Comparison of ENCODE assay signal across 9 mouse cellular contexts in genomic region chr10:53499518-53499917, GRCm38 (mm10).
DNase-seq lines count a peak whose midpoint lies in the region; ATAC-seq and TF ChIP-seq lines count a peak whose summit lies in the region.
"Had no signal": no experiment of that assay in that cellular context is flagged by ENCODE, and none has a peak within 500 bp of the region (broad histone marks: within the 10 kb centered on the region; RNA-seq: fewer than 3 reads in every experiment).

No protein-coding gene starts in this region.

- DNase-seq in frontal cortex, postnatal 14 days (ENCODE audit: low spot score in 2 of 2), result no peak
- no peak for DNase-seq in liver, embryonic 14.5 days (ENCODE audit: low read depth in 3 of 3, low spot score in 3 of 3)
- peak; percentile 29 to 37 for DNase-seq in heart, postnatal 10 days
- DNase-seq in stomach, postnatal 0 days (ENCODE audit: low spot score), result no peak
- DNase-seq in urinary bladder, adult 18-20 months (ENCODE audit: low spot score in 2 of 2), result no peak

- no peak overlapping the region for H3K4me3 ChIP-seq in liver, embryonic 14.5 days (ENCODE audit: insufficient read depth in 1 of 2, low read depth in 2 of 2, low read length in 2 of 2)
- H3K4me3 ChIP-seq in liver, embryonic 12.5 days, result no peak overlapping the region
- H3K4me3 ChIP-seq in stomach, postnatal 0 days (ENCODE audit: low read depth, low read length), result no peak overlapping the region
- no peak overlapping the region for H3K4me3 ChIP-seq in forebrain, embryonic 16.5 days (replicated peaks; ENCODE audit: low read length)
- H3K4me3 ChIP-seq: megakaryocyte, embryonic 14.5 days had no signal

- H3K4me1 ChIP-seq in liver, embryonic 14.5 days (replicated peaks; ENCODE audit: control insufficient read depth in 2 of 2, insufficient read depth in 2 of 2, low read length in 1 of 2), result peaks cover 5 to 7% of the 10 kb centered on the region in 2 experiments; a peak in 2 of 4 replicates
- peaks cover 16% of the 10 kb centered on the region for H3K4me1 ChIP-seq in liver, embryonic 12.5 days
- no peaks in the 10 kb centered on the region for H3K4me1 ChIP-seq in stomach, postnatal 0 days (replicated peaks; ENCODE audit: control insufficient read depth, insufficient read depth)
- peaks cover 6% of the 10 kb centered on the region for H3K4me1 ChIP-seq in forebrain, embryonic 16.5 days (replicated peaks; ENCODE audit: control insufficient read depth, insufficient read depth, low read length)

- no peaks in the 10 kb centered on the region for H3K36me3 ChIP-seq in liver, embryonic 14.5 days (replicated peaks; ENCODE audit: control insufficient read depth, insufficient read depth, low read depth)
- H3K36me3 ChIP-seq in liver, embryonic 12.5 days, result no peaks in the 10 kb centered on the region
- H3K36me3 ChIP-seq in stomach, postnatal 0 days (ENCODE audit: control insufficient read depth, insufficient read depth, low read length), result no peaks in the 10 kb centered on the region
- no peaks in the 10 kb centered on the region for H3K36me3 ChIP-seq in forebrain, embryonic 16.5 days (ENCODE audit: control insufficient read depth, insufficient read depth)

- no peak overlapping the region for H3K27ac ChIP-seq in liver, embryonic 14.5 days
- H3K27ac ChIP-seq in liver, embryonic 12.5 days, result no peak overlapping the region
- H3K27ac ChIP-seq in stomach, postnatal 0 days (replicated peaks), result no peak overlapping the region
- no peak overlapping the region for H3K27ac ChIP-seq in forebrain, embryonic 16.5 days (ENCODE audit: low read length)

- H3K4me2 ChIP-seq in liver, embryonic 14.5 days (ENCODE audit: low read depth), result no peak overlapping the region
- H3K4me2 ChIP-seq in liver, embryonic 12.5 days, result no peak overlapping the region
- no peak overlapping the region for H3K4me2 ChIP-seq in stomach, postnatal 0 days (replicated peaks; ENCODE audit: low read depth)
- H3K4me2 ChIP-seq in forebrain, embryonic 16.5 days (ENCODE audit: low read length), result no peak overlapping the region

- no peak for TF ChIP-seq EP300 in liver, embryonic 14.5 days (IDR thresholded peaks at IDR 0.05; ENCODE audit: low read depth)
- TF ChIP-seq EP300 in stomach, postnatal 0 days (optimal IDR thresholded peaks at IDR 0.05), result no peak

- H3K27me3 ChIP-seq in liver, embryonic 14.5 days (ENCODE audit: control insufficient read depth, insufficient read depth, low read length), result no peaks in the 10 kb centered on the region
- no peaks in the 10 kb centered on the region; the same call in 1 of the 2 replicates for H3K27me3 ChIP-seq in liver, embryonic 12.5 days (replicated peaks)
- no peaks in the 10 kb centered on the region for H3K27me3 ChIP-seq in stomach, postnatal 0 days (ENCODE audit: control insufficient read depth, insufficient read depth, low read length)
- no peaks in the 10 kb centered on the region for H3K27me3 ChIP-seq in forebrain, embryonic 16.5 days (replicated peaks; ENCODE audit: control insufficient read depth, insufficient read depth, low read length)

- peak; percentile 37 for TF ChIP-seq CTCF in liver, embryonic 14.5 days (IDR thresholded peaks at IDR 0.05; ENCODE audit: low read depth)
- peak; percentile 45 for TF ChIP-seq CTCF in stomach, postnatal 0 days (IDR thresholded peaks at IDR 0.05; ENCODE audit: low read depth)

- H3K9me3 ChIP-seq in liver, embryonic 14.5 days (ENCODE audit: control insufficient read depth, low read length), result no peaks in the 10 kb centered on the region
- 0 out of 2 replicates have a peak, but pooled peaks cover 7% of the 10 kb centered on the region for H3K9me3 ChIP-seq in liver, embryonic 12.5 days (replicated peaks)
- H3K9me3 ChIP-seq in stomach, postnatal 0 days (ENCODE audit: control insufficient read depth, low read length), result no peaks in the 10 kb centered on the region
- H3K9me3 ChIP-seq in forebrain, embryonic 16.5 days (ENCODE audit: control insufficient read depth, low read length), result no peaks in the 10 kb centered on the region

- H3K9ac ChIP-seq in liver, embryonic 14.5 days (replicated peaks), result no peak overlapping the region
- H3K9ac ChIP-seq in liver, embryonic 12.5 days, result no peak overlapping the region
- H3K9ac ChIP-seq in stomach, postnatal 0 days (ENCODE audit: low read length), result no peak overlapping the region
- no peak overlapping the region for H3K9ac ChIP-seq in forebrain, embryonic 16.5 days (replicated peaks; ENCODE audit: low read depth, low read length)

- intact Hi-C loops in heart, postnatal 10 days (cut with DNase I), result no loop called here

- peak; percentile 76 for ATAC-seq in frontal cortex, adult (ENCODE audit: low TSS enrichment)
- ATAC-seq in liver, embryonic 14.5 days (ENCODE audit: insufficient read depth), result no peak
- no peak for ATAC-seq in liver, embryonic 12.5 days
- no peak for ATAC-seq in stomach, postnatal 0 days (ENCODE audit: low FRiP score, low TSS enrichment)
- no peak for ATAC-seq in forebrain, embryonic 16.5 days

Comparison
In these comparisons a context has a peak if more than half of its experiments do, and no peak if none do; other contexts are left out.
1. DNase-seq: peak in heart, postnatal 10 days (2 of 2); none in frontal cortex, postnatal 14 days (0 of 2), liver, embryonic 14.5 days (0 of 3), stomach, postnatal 0 days (single experiment) and urinary bladder, adult 18-20 months (0 of 2).